Mouse (Mus musculus): ENCODE measurements around the gene Zbtb48.

- TF ChIP-seq CTCF (IDR thresholded peaks at IDR 0.05; ENCODE audit: borderline replicate concordance, extremely low read depth, insufficient read depth, insufficient read length) (no peak), POLR2A (IDR thresholded peaks at IDR 0.05; ENCODE audit: borderline replicate concordance, extremely low read depth, insufficient read depth, insufficient read length, poor library complexity, severe bottlenecking) (no peak)
These were observed 46.2 kb upstream of the Zbtb48 start for GRCm38 (mm10) chr4:152073715-152074114.
